Mouse (Mus musculus) limb, embryonic 14.5 days (tissue): ENCODE results near the gene Ednra. TPM values are rescaled to one million over a fixed set of nuclear protein-coding genes. Genes with fewer than 3 reads are reported as not detected.

Experiments used
- ATAC-seq: fragments of 200-750 bp; cut with Nextera tagmentation; 2 replicates; pipeline ENCODE4 v1.8.0; 2017; ENCODE audit warnings: low read depth, moderate number of reproducible peaks, moderate TSS enrichment; ENCODE audit not compliant: low FRiP score
- DNase-seq: peaks from one replicate; pipeline ENCODE4 v3.0.0-alpha.2; 2015; ENCODE audit warnings: low spot score
- H3K27ac ChIP-seq: fragments of 300-500 bp; sonication (generic); replicated peaks from 2 replicates; pipeline ENCODE4 v1.5.1; 2014; ENCODE audit warnings: low read depth, mild to moderate bottlenecking, low read length, moderate library complexity, mixed read lengths
- H3K27me3 ChIP-seq: fragments of 300-500 bp; sonication (generic); 2 replicates; pipeline ENCODE4 v1.6.1; 2014; ENCODE audit warnings: low read length, mixed read lengths; ENCODE audit not compliant: control insufficient read depth, insufficient read depth
- H3K36me3 ChIP-seq: fragments of 300-500 bp; sonication (generic); 2 replicates; pipeline ENCODE4 v1.6.1; 2014; ENCODE audit warnings: mild to moderate bottlenecking, low read length, moderate library complexity, mixed read lengths; ENCODE audit not compliant: control insufficient read depth, insufficient read depth
- H3K4me1 ChIP-seq: fragments of 300-500 bp; sonication (generic); 2 replicates; pipeline ENCODE4 v1.6.1; 2014; ENCODE audit warnings: antibody characterized with exemption, low read length, mixed read lengths; ENCODE audit not compliant: control insufficient read depth, insufficient read depth
- H3K4me2 ChIP-seq: fragments of 300-500 bp; sonication (generic); replicated peaks from 2 replicates; pipeline ENCODE4 v1.6.1; 2014; ENCODE audit warnings: low read depth, mild to moderate bottlenecking, low read length, moderate library complexity; ENCODE audit not compliant: severe bottlenecking
- H3K4me3 ChIP-seq: fragments of 300-500 bp; sonication (generic); replicated peaks from 2 replicates; pipeline ENCODE4 v1.5.1; 2014; ENCODE audit warnings: low read length
- H3K9ac ChIP-seq: fragments of 300-500 bp; sonication (generic); 2 replicates; pipeline ENCODE4 v1.6.1; 2014; ENCODE audit warnings: mild to moderate bottlenecking, low read depth, low read length, moderate library complexity; ENCODE audit not compliant: severe bottlenecking
- H3K9me3 ChIP-seq: fragments of 300-500 bp; sonication (generic); 2 replicates; pipeline ENCODE4 v1.6.1; 2016; ENCODE audit warnings: low read length; ENCODE audit not compliant: control insufficient read depth
- POLR2A ChIP-seq: fragments of 200-500 bp; IDR thresholded peaks from 2 replicates; pipeline ENCODE4 v1.8.0; 2012; ENCODE audit warnings: inconsistent platforms, mild to moderate bottlenecking, moderate library complexity, borderline replicate concordance; ENCODE audit not compliant: insufficient read depth, insufficient read length; ENCODE audit errors: extremely low read depth
- WGBS: fragments of 180-500 bp; shearing (Covaris S2); extraction: QIAGEN DNeasy Blood & Tissue Kit; methylation state at CpG from one replicate; pipeline ENCODE4 v1.1.7; 2014; 5-methylcytosine and 5-hydroxymethylcytosine counted together
- polyA plus RNA-seq, 2 experiments: library from polyadenylated mRNA; depleted of rRNA in 1 of 2; stranded (reverse) in 1 of 2; unstranded in 1 of 2; fragments of >200 nt; fragmentation: Nextera tagmentation in 1 of 2; extraction: Ambion mirVana in 1 of 2; gene quantifications; 2 replicates each; pipeline versions ENCODE4 v1.2.1 to v1.2.3; 2012 to 2014

The Ednra gene
- polyA plus RNA-seq, 2 experiments, result 30.0 to 44.6 TPM

GRCm38 (mm10) chr8:77768916-77769315 lies 44.7 kb upstream of the Ednra start:
- Histone ChIP-seq H3K4me1 (no peaks in the 10 kb centered on the region), H3K36me3 (no peaks in the 10 kb centered on the region), H3K27ac (no peak overlapping the region), H3K27me3 (no peaks in the 10 kb centered on the region), H3K9ac (no peak overlapping the region), H3K4me2 (no peak overlapping the region), H3K4me3 (no peak overlapping the region), H3K9me3 (no peaks in the 10 kb centered on the region)
- no peak for ATAC-seq
- no peak for DNase-seq
- 89% methylated on average over 5 of the region's 5 CpGs for WGBS
- TF ChIP-seq POLR2A, result no peak

- Histone ChIP-seq H3K9ac (no peak overlapping the region), H3K36me3 (no peaks in the 10 kb centered on the region), H3K4me1 (no peaks in the 10 kb centered on the region), H3K9me3 (peaks cover 6% of the 10 kb centered on the region; the same call in 1 of the 2 replicates), H3K4me3 (no peak overlapping the region), H3K4me2 (no peak overlapping the region), H3K27me3 (no peaks in the 10 kb centered on the region), H3K27ac (no peak overlapping the region)
- WGBS, result 63% methylated on average over 8 of the region's 8 CpGs
- TF ChIP-seq POLR2A, result no peak
- no peak for ATAC-seq
- DNase-seq, result no peak
Observed at GRCm38 (mm10) chr8:77764253-77764652, 40.0 kb upstream of the Ednra start.

GRCm38 (mm10) chr8:77762967-77763366 lies 38.7 kb upstream of the Ednra start:
- ATAC-seq (no peak), DNase-seq (no peak)
- H3K4me1 ChIP-seq, result no peaks in the 10 kb centered on the region
- WGBS, result 58% methylated on average over 3 of the region's 3 CpGs
- no peak for TF ChIP-seq POLR2A
- no peaks in the 10 kb centered on the region for H3K36me3 ChIP-seq
- no peak overlapping the region for H3K9ac ChIP-seq
- no peak overlapping the region for H3K4me3 ChIP-seq
- no peaks in the 10 kb centered on the region for H3K27me3 ChIP-seq
- no peak overlapping the region for H3K4me2 ChIP-seq
- no peak overlapping the region for H3K27ac ChIP-seq
- H3K9me3 ChIP-seq, result peaks cover 6% of the 10 kb centered on the region; the same call in 1 of the 2 replicates

- H3K9ac ChIP-seq, result no peak overlapping the region
- no peak overlapping the region for H3K27ac ChIP-seq
- peaks cover 4% of the 10 kb centered on the region; the same call in 1 of the 2 replicates for H3K4me1 ChIP-seq
- DNase-seq (peak; percentile 49), ATAC-seq (no peak)
- no peaks in the 10 kb centered on the region for H3K36me3 ChIP-seq
- H3K4me3 ChIP-seq, result no peak overlapping the region
- no peak for TF ChIP-seq POLR2A
- no peaks in the 10 kb centered on the region for H3K27me3 ChIP-seq
- H3K9me3 ChIP-seq, result no peaks in the 10 kb centered on the region
- 28% methylated on average over 4 of the region's 4 CpGs for WGBS
- no peak overlapping the region for H3K4me2 ChIP-seq
Observed at GRCm38 (mm10) chr8:77755441-77755840, 31.2 kb upstream of the Ednra start.

- Histone ChIP-seq H3K4me1 (peaks cover 4% of the 10 kb centered on the region; the same call in 1 of the 2 replicates), H3K4me3 (no peak overlapping the region), H3K27ac (no peak overlapping the region), H3K9ac (no peak overlapping the region), H3K27me3 (no peaks in the 10 kb centered on the region), H3K9me3 (no peaks in the 10 kb centered on the region), H3K36me3 (no peaks in the 10 kb centered on the region), H3K4me2 (no peak overlapping the region)
- TF ChIP-seq POLR2A, result no peak
- 76% methylated on average over 5 of the region's 5 CpGs for WGBS
- DNase-seq (no peak), ATAC-seq (no peak)
Observed at GRCm38 (mm10) chr8:77753796-77754195, 29.5 kb upstream of the Ednra start.

GRCm38 (mm10) chr8:77752041-77752440 lies 27.8 kb upstream of the Ednra start:
- Histone ChIP-seq H3K36me3 (no peaks in the 10 kb centered on the region), H3K9ac (no peak overlapping the region), H3K27ac (no peak overlapping the region), H3K27me3 (no peaks in the 10 kb centered on the region), H3K4me3 (no peak overlapping the region), H3K4me1 (peaks cover 4% of the 10 kb centered on the region; the same call in 1 of the 2 replicates), H3K9me3 (no peaks in the 10 kb centered on the region), H3K4me2 (no peak overlapping the region)
- WGBS, result 68% methylated on average over 3 of the region's 3 CpGs
- TF ChIP-seq POLR2A, result no peak
- no peak for DNase-seq
- no peak for ATAC-seq
